Mouse (Mus musculus): ENCODE results near the gene Uqcrfs1.

Uqcrfs1 gene

GRCm38 (mm10) chr13:30544856-30545604 lies at the start of gene Uqcrfs1:
Gene Uqcrfs1, minus strand, starts transcription at chr13:30545362.
- peak; percentile 94 for DNase-seq (ENCODE audit: low read depth, low spot score)

GRCm38 (mm10) chr13:30585786-30586185 lies 40.6 kb upstream of the Uqcrfs1 start:
- no peak for DNase-seq (ENCODE audit: low read depth, low spot score)

- no peak for DNase-seq (ENCODE audit: low read depth, low spot score)
Observed at GRCm38 (mm10) chr13:30582541-30582940, 37.4 kb upstream of the Uqcrfs1 start.

GRCm38 (mm10) chr13:30578806-30579205 lies 33.6 kb upstream of the Uqcrfs1 start:
- DNase-seq (ENCODE audit: low read depth, low spot score) = no peak

GRCm38 (mm10) chr13:30576819-30577218 lies 31.7 kb upstream of the Uqcrfs1 start:
- no peak for DNase-seq (ENCODE audit: low read depth, low spot score)

- DNase-seq (ENCODE audit: low read depth, low spot score) = no peak
Observed at GRCm38 (mm10) chr13:30572971-30573370, 27.8 kb upstream of the Uqcrfs1 start.

GRCm38 (mm10) chr13:30570182-30570581 lies 25.0 kb upstream of the Uqcrfs1 start:
- no peak for DNase-seq (ENCODE audit: low read depth, low spot score)

GRCm38 (mm10) chr13:30567571-30567970 lies 22.4 kb upstream of the Uqcrfs1 start:
- no peak for DNase-seq (ENCODE audit: low read depth, low spot score)

- DNase-seq (ENCODE audit: low read depth, low spot score) = no peak
Observed at GRCm38 (mm10) chr13:30566767-30567166, 21.6 kb upstream of the Uqcrfs1 start.

- no peak for DNase-seq (ENCODE audit: low read depth, low spot score)
Observed at GRCm38 (mm10) chr13:30560603-30561002, 15.4 kb upstream of the Uqcrfs1 start.

GRCm38 (mm10) chr13:30560052-30560451 lies 14.9 kb upstream of the Uqcrfs1 start:
- DNase-seq (ENCODE audit: low read depth, low spot score) = no peak

- DNase-seq (ENCODE audit: low read depth, low spot score) = no peak
Observed at GRCm38 (mm10) chr13:30557751-30558150, 12.6 kb upstream of the Uqcrfs1 start.

GRCm38 (mm10) chr13:30553051-30553587 lies 8.0 kb upstream of the Uqcrfs1 start:
- DNase-seq (ENCODE audit: low read depth, low spot score) = no peak

- no peak for DNase-seq (ENCODE audit: low read depth, low spot score)
Observed at GRCm38 (mm10) chr13:30549339-30549738, 4.2 kb upstream of the Uqcrfs1 start.

- peak; percentile 43 for DNase-seq (ENCODE audit: low read depth, low spot score)
Observed at GRCm38 (mm10) chr13:30548835-30549234, 3.7 kb upstream of the Uqcrfs1 start.

- DNase-seq (ENCODE audit: low read depth, low spot score) = peak; percentile 41
Observed at GRCm38 (mm10) chr13:30530761-30531160, 14.4 kb downstream of the Uqcrfs1 start.

GRCm38 (mm10) chr13:30524961-30525360 lies 20.2 kb downstream of the Uqcrfs1 start:
- no peak for DNase-seq (ENCODE audit: low read depth, low spot score)

- no peak for DNase-seq (ENCODE audit: low read depth, low spot score)
Observed at GRCm38 (mm10) chr13:30523971-30524370, 21.2 kb downstream of the Uqcrfs1 start.

- no peak for DNase-seq (ENCODE audit: low read depth, low spot score)
Observed at GRCm38 (mm10) chr13:30523246-30523891, 21.8 kb downstream of the Uqcrfs1 start.

- DNase-seq (ENCODE audit: low read depth, low spot score) = no peak
Observed at GRCm38 (mm10) chr13:30521282-30521902, 23.8 kb downstream of the Uqcrfs1 start.

- no peak for DNase-seq (ENCODE audit: low read depth, low spot score)
Observed at GRCm38 (mm10) chr13:30518191-30518590, 27.0 kb downstream of the Uqcrfs1 start.

- no peak for DNase-seq (ENCODE audit: low read depth, low spot score)
Observed at GRCm38 (mm10) chr13:30507651-30508050, 37.5 kb downstream of the Uqcrfs1 start.
